Mouse (Mus musculus): ENCODE measurements around the gene Lhfpl2. TPM values are rescaled to one million over a fixed set of nuclear protein-coding genes. Genes with fewer than 3 reads are reported as not detected.
A peak's percentile ranks its signal among the peaks of the same experiment; 100 is the strongest.

Lhfpl2 gene
- total RNA-seq, 4 experiments from 2014 or later: 27.4 to 49.2 (median 34.5) TPM

- peak; percentile 57 for DNase-seq
These were observed 85.6 kb downstream of the Lhfpl2 start for GRCm38 (mm10) chr13:94143063-94143652.

- no peak for DNase-seq
These were observed 86.9 kb downstream of the Lhfpl2 start for GRCm38 (mm10) chr13:94144451-94144850.

- DNase-seq: no peak
These were observed 89.7 kb downstream of the Lhfpl2 start for GRCm38 (mm10) chr13:94147257-94147656.

- no peak for DNase-seq
These were observed 91.4 kb downstream of the Lhfpl2 start for GRCm38 (mm10) chr13:94149006-94149405.

GRCm38 (mm10) chr13:94149781-94150180, 92.2 kb downstream of the Lhfpl2 start:
- DNase-seq: no peak

- DNase-seq: no peak
These were observed 93.7 kb downstream of the Lhfpl2 start for GRCm38 (mm10) chr13:94151308-94151707.

GRCm38 (mm10) chr13:94152836-94153235, 95.2 kb downstream of the Lhfpl2 start:
- no peak for DNase-seq

GRCm38 (mm10) chr13:94153658-94154057, 96.1 kb downstream of the Lhfpl2 start:
- no peak for DNase-seq

- peak; percentile 72 for DNase-seq
These were observed 97.1 kb downstream of the Lhfpl2 start for GRCm38 (mm10) chr13:94154512-94155296.

GRCm38 (mm10) chr13:94155657-94156429, 98.2 kb downstream of the Lhfpl2 start:
- DNase-seq: no peak

GRCm38 (mm10) chr13:94158864-94159477, 101.4 kb downstream of the Lhfpl2 start:
- no peak for DNase-seq

GRCm38 (mm10) chr13:94159478-94160220, 102.1 kb downstream of the Lhfpl2 start:
- DNase-seq: no peak

- no peak for DNase-seq
These were observed 106.9 kb downstream of the Lhfpl2 start for GRCm38 (mm10) chr13:94164501-94164900.

GRCm38 (mm10) chr13:94168319-94168718, 110.7 kb downstream of the Lhfpl2 start:
- DNase-seq: no peak

- DNase-seq: no peak
These were observed 111.8 kb downstream of the Lhfpl2 start for GRCm38 (mm10) chr13:94169325-94169916.

GRCm38 (mm10) chr13:94171612-94172011, 114.0 kb downstream of the Lhfpl2 start:
- no peak for DNase-seq

GRCm38 (mm10) chr13:94172533-94173310, 115.1 kb downstream of the Lhfpl2 start:
- DNase-seq: no peak

- DNase-seq: peak; percentile 53
These were observed 116.3 kb downstream of the Lhfpl2 start for GRCm38 (mm10) chr13:94173633-94174576.

GRCm38 (mm10) chr13:94174577-94175279, 117.1 kb downstream of the Lhfpl2 start:
- no peak for DNase-seq
